In the genomic region with DNA sequence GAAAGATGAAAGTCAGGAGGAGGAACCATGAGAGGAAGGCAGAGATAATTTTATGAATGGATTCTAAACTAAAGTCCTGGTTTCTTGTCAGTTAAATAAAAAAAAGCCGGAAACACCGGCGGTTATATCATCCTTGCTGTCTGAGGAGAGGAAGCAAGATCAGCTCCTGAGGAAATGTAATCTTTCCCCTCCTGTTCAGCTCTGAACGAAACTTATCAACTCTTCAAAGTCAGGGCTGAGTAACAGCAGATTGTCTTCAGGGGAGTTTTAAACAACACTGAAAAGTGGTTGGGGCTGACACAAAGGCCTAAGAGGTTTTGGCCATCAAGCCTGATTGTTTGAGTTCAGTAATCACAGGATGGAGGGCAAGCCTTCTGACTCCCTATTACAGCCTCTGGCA, we compare ENCODE assay signal across 20 mouse cellular contexts. TPM values are rescaled to one million over a fixed set of nuclear protein-coding genes. Genes with fewer than 3 reads are reported as not detected.
DNase-seq lines count a peak whose midpoint lies in the region; ATAC-seq and TF ChIP-seq lines count a peak whose summit lies in the region.
"Had no signal": no experiment of that assay in that cellular context is flagged by ENCODE, and none has a peak within 500 bp of the region (broad histone marks: within the 10 kb centered on the region; RNA-seq: fewer than 3 reads in every experiment).

No protein-coding gene starts in this region.

- H3K4me1 ChIP-seq in heart, embryonic 13.5 days, result peaks cover 59% of the 10 kb centered on the region
- H3K4me1 ChIP-seq in kidney, embryonic 15.5 days, result peaks cover 35% of the 10 kb centered on the region
- H3K4me1 ChIP-seq in stomach, embryonic 16.5 days (ENCODE audit: control insufficient read depth, insufficient read depth, low read length), result peaks cover 20% of the 10 kb centered on the region
- 0 out of 2 replicates have a peak, but pooled peaks cover 5% of the 10 kb centered on the region for H3K4me1 ChIP-seq in stomach, postnatal 0 days (replicated peaks; ENCODE audit: control insufficient read depth, insufficient read depth)
- H3K4me1 ChIP-seq in small intestine, adult 2 months (ENCODE audit: control insufficient read depth, insufficient read depth, insufficient read length, low read length), result peaks cover 21% of the 10 kb centered on the region; the same call in 1 of the 2 replicates

- no peak overlapping the region for H3K4me3 ChIP-seq in heart, embryonic 13.5 days
- no peak overlapping the region for H3K4me3 ChIP-seq in kidney, embryonic 15.5 days (replicated peaks)
- H3K4me3 ChIP-seq in stomach, embryonic 16.5 days (replicated peaks; ENCODE audit: low read length), result no peak overlapping the region
- no peak overlapping the region for H3K4me3 ChIP-seq in stomach, postnatal 0 days (ENCODE audit: low read depth, low read length)
- no peak overlapping the region for H3K4me3 ChIP-seq in small intestine, adult 2 months (ENCODE audit: low read depth, low read length)
- H3K4me3 ChIP-seq: forebrain, embryonic 12.5 days; hindbrain, embryonic 13.5 days; liver, embryonic 12.5 days; megakaryocyte, embryonic 14.5 days; neural tube, embryonic 13.5 days had no signal

- no peak for ATAC-seq in heart, embryonic 13.5 days (ENCODE audit: extremely low read depth, insufficient number of reproducible peaks, low FRiP score, low TSS enrichment)
- no peak for ATAC-seq in kidney, embryonic 15.5 days (replicated peaks; ENCODE audit: low FRiP score)
- no peak for ATAC-seq in stomach, embryonic 16.5 days (ENCODE audit: insufficient read depth, low FRiP score)
- ATAC-seq in stomach, postnatal 0 days (ENCODE audit: low FRiP score, low TSS enrichment), result no peak
- ATAC-seq: liver, embryonic 12.5 days had no signal

- H3K36me3 ChIP-seq in heart, embryonic 13.5 days, result no peaks in the 10 kb centered on the region
- H3K36me3 ChIP-seq in kidney, embryonic 15.5 days, result no peaks in the 10 kb centered on the region
- no peaks in the 10 kb centered on the region for H3K36me3 ChIP-seq in stomach, embryonic 16.5 days (ENCODE audit: control insufficient read depth, insufficient read depth, low read length)
- no peaks in the 10 kb centered on the region for H3K36me3 ChIP-seq in stomach, postnatal 0 days (ENCODE audit: control insufficient read depth, insufficient read depth, low read length)
- no peaks in the 10 kb centered on the region for H3K36me3 ChIP-seq in small intestine, adult 2 months (ENCODE audit: control insufficient read depth, insufficient read depth, low read length)
- H3K36me3 ChIP-seq: forebrain, embryonic 12.5 days; hindbrain, embryonic 13.5 days; liver, embryonic 12.5 days; neural tube, embryonic 13.5 days had no signal

- WGBS in heart, embryonic 13.5 days, result 20% methylated on average over 4 of the region's 4 CpGs
- 32% methylated on average over 4 of the region's 4 CpGs for WGBS in kidney, embryonic 15.5 days
- WGBS in stomach, embryonic 16.5 days, result 41% methylated on average over 4 of the region's 4 CpGs
- WGBS in stomach, postnatal 0 days, result 37% methylated on average over 4 of the region's 4 CpGs
- WGBS in small intestine, adult 2 months, result 36% methylated on average over 4 of the region's 4 CpGs

- no peak overlapping the region for H3K4me2 ChIP-seq in heart, embryonic 13.5 days
- H3K4me2 ChIP-seq in kidney, embryonic 15.5 days, result no peak overlapping the region
- H3K4me2 ChIP-seq in stomach, embryonic 16.5 days (ENCODE audit: low read depth, low read length), result no peak overlapping the region
- H3K4me2 ChIP-seq in stomach, postnatal 0 days (replicated peaks; ENCODE audit: low read depth), result no peak overlapping the region
- H3K4me2 ChIP-seq: forebrain, embryonic 12.5 days; hindbrain, embryonic 13.5 days; liver, embryonic 12.5 days; neural tube, embryonic 13.5 days had no signal

- DNase-seq in heart, postnatal 4 days, result no peak
- no peak for DNase-seq in kidney, adult 11 months
- DNase-seq in stomach, postnatal 0 days (ENCODE audit: low spot score), result no peak
- no peak for DNase-seq in urinary bladder, postnatal 14 days (ENCODE audit: low spot score)
- DNase-seq: adrenal gland, postnatal 14 days; cerebellum, adult 9-10 months; embryo, embryonic 11 days; gastrocnemius, postnatal 36 days; kidney, postnatal 4 days; right cerebral cortex, postnatal 25 days; thymus, adult 2 months had no signal

- no peak for TF ChIP-seq POLR2A in small intestine, adult 2 months (IDR thresholded peaks at IDR 0.05; ENCODE audit: low read depth, low read length)

- H3K27me3 ChIP-seq in heart, embryonic 13.5 days (replicated peaks), result no peaks in the 10 kb centered on the region
- H3K27me3 ChIP-seq in kidney, embryonic 15.5 days, result no peaks in the 10 kb centered on the region
- H3K27me3 ChIP-seq in stomach, embryonic 16.5 days (ENCODE audit: control insufficient read depth, insufficient read depth, low read length), result no peaks in the 10 kb centered on the region
- no peaks in the 10 kb centered on the region for H3K27me3 ChIP-seq in stomach, postnatal 0 days (ENCODE audit: control insufficient read depth, insufficient read depth, low read length)
- no peaks in the 10 kb centered on the region for H3K27me3 ChIP-seq in small intestine, adult 2 months (ENCODE audit: control insufficient read depth, insufficient read depth, low read length)
- H3K27me3 ChIP-seq: neural tube, embryonic 13.5 days had no signal

- no peak overlapping the region for H3K9ac ChIP-seq in heart, embryonic 13.5 days
- no peak overlapping the region for H3K9ac ChIP-seq in kidney, embryonic 15.5 days
- H3K9ac ChIP-seq in stomach, embryonic 16.5 days (ENCODE audit: low read length), result no peak overlapping the region
- H3K9ac ChIP-seq in stomach, postnatal 0 days (ENCODE audit: low read length), result no peak overlapping the region
- H3K9ac ChIP-seq: forebrain, embryonic 12.5 days; hindbrain, embryonic 13.5 days; liver, embryonic 12.5 days; neural tube, embryonic 13.5 days had no signal

- no peak for TF ChIP-seq EP300 in stomach, postnatal 0 days (optimal IDR thresholded peaks at IDR 0.05)

- peaks cover 5% of the 10 kb centered on the region; the same call in 1 of the 2 replicates for H3K9me3 ChIP-seq in heart, embryonic 13.5 days
- no peaks in the 10 kb centered on the region for H3K9me3 ChIP-seq in kidney, embryonic 15.5 days (replicated peaks)
- H3K9me3 ChIP-seq in stomach, embryonic 16.5 days (replicated peaks; ENCODE audit: control insufficient read depth, low read length), result no peaks in the 10 kb centered on the region
- no peaks in the 10 kb centered on the region for H3K9me3 ChIP-seq in stomach, postnatal 0 days (ENCODE audit: control insufficient read depth, low read length)
- H3K9me3 ChIP-seq: forebrain, embryonic 12.5 days; hindbrain, embryonic 13.5 days; liver, embryonic 12.5 days; neural tube, embryonic 13.5 days had no signal

- H3K27ac ChIP-seq in heart, embryonic 13.5 days (replicated peaks), result peak overlapping the region; percentile 57
- H3K27ac ChIP-seq in kidney, embryonic 15.5 days, result peak overlapping the region; percentile 14; the same call in 1 of the 2 replicates
- peak overlapping the region; percentile 13; the same call in 1 of the 2 replicates for H3K27ac ChIP-seq in stomach, embryonic 16.5 days (ENCODE audit: low read length)
- no peak overlapping the region for H3K27ac ChIP-seq in stomach, postnatal 0 days (replicated peaks)
- peak overlapping the region; percentile 2; the same call in 1 of the 2 replicates for H3K27ac ChIP-seq in small intestine, adult 2 months (ENCODE audit: insufficient read depth, low read depth, low read length)
- H3K27ac ChIP-seq: forebrain, embryonic 12.5 days; hindbrain, embryonic 13.5 days; liver, embryonic 12.5 days; neural tube, embryonic 13.5 days had no signal

- no peak for TF ChIP-seq CTCF in stomach, postnatal 0 days (IDR thresholded peaks at IDR 0.05; ENCODE audit: low read depth)
- no peak for TF ChIP-seq CTCF in small intestine, adult 2 months (IDR thresholded peaks at IDR 0.05; ENCODE audit: extremely low read depth, insufficient read length, insufficient replicate concordance, low read depth, low read length)

RNA-seq across cellular contexts. Expression of gene Eml4, which starts 35.3 kb away (rescaled TPM):
- 14.4 and 15.4 TPM in 2 replicates for polyA plus RNA-seq in heart, embryonic 13.5 days (2015; fragmentation: Nextera tagmentation; extraction: Ambion mirVana)
- total RNA-seq in heart, postnatal 4 days (2021), result 10 to 100 TPM; 17.5 to 18.1 TPM
- 35.6 and 37.3 TPM in 2 replicates for polyA plus RNA-seq in kidney, embryonic 15.5 days (2015; fragmentation: Nextera tagmentation; extraction: Ambion mirVana)
- polyA plus RNA-seq in stomach, embryonic 16.5 days (2015; fragmentation: Nextera tagmentation; extraction: Ambion mirVana), result 21.4 and 24.2 TPM in 2 replicates
- 10.9 and 11.5 TPM in 2 replicates for polyA plus RNA-seq in stomach, postnatal 0 days (2015; fragmentation: Nextera tagmentation; extraction: Ambion mirVana)
- 3.2 and 8.9 TPM in 2 replicates for polyA plus RNA-seq in small intestine, adult 2 months (2012; rRNA removed)
